Mouse (Mus musculus) heart, embryonic 10.5 days (tissue): ENCODE data around the gene Olfr1371. TPM values are rescaled to one million over a fixed set of nuclear protein-coding genes. Genes with fewer than 3 reads are reported as not detected.
"Not testable (repeated sequence)": the region's sequence is repeated elsewhere in the genome, so short reads cannot be mapped to it uniquely, and the experiment has no call there.

Experiments used
- DNase-seq: peaks from one replicate; pipeline ENCODE4 v3.0.0-alpha.2; 2017; ENCODE audit warnings: low spot score
- H3K27ac ChIP-seq: fragments of 300-500 bp; sonication (generic); 2 replicates; pipeline ENCODE4 v1.5.1; 2016; ENCODE audit warnings: mild to moderate bottlenecking
- H3K27me3 ChIP-seq: fragments of 300-500 bp; sonication (generic); 2 replicates; pipeline ENCODE4 v1.6.1; 2016; ENCODE audit warnings: mild to moderate bottlenecking; ENCODE audit not compliant: poor library complexity, insufficient read depth, severe bottlenecking
- H3K36me3 ChIP-seq: fragments of 300-500 bp; sonication (generic); 2 replicates; pipeline ENCODE4 v1.6.1; 2016; ENCODE audit warnings: mild to moderate bottlenecking, moderate library complexity
- H3K4me1 ChIP-seq: fragments of 300-500 bp; sonication (generic); 2 replicates; pipeline ENCODE4 v1.6.1; 2016; ENCODE audit warnings: mild to moderate bottlenecking
- H3K4me3 ChIP-seq: fragments of 300-500 bp; sonication (generic); 2 replicates; pipeline ENCODE4 v1.5.1; 2016; ENCODE audit warnings: mild to moderate bottlenecking, moderate library complexity
- H3K9me3 ChIP-seq: fragments of 300-500 bp; sonication (generic); 2 replicates; pipeline ENCODE4 v1.6.1; 2016; ENCODE audit warnings: mild to moderate bottlenecking, moderate library complexity
- whole genome bisulfite sequencing: fragments of 180-500 bp; shearing (Covaris S2); methylation state at CpG from one replicate; pipeline ENCODE4 v1.1.7; 2016; 5-methylcytosine and 5-hydroxymethylcytosine counted together
- polyA plus RNA-seq: library from polyadenylated mRNA; unstranded; fragments of >200 nt; fragmentation: Nextera tagmentation; extraction: Ambion mirVana; gene quantifications from 2 replicates; pipeline ENCODE4 v1.2.1, GENCODE M21; 2016

The Olfr1371 gene
- polyA plus RNA-seq, 1 experiment from 2014 or later: not detected

DNA sequence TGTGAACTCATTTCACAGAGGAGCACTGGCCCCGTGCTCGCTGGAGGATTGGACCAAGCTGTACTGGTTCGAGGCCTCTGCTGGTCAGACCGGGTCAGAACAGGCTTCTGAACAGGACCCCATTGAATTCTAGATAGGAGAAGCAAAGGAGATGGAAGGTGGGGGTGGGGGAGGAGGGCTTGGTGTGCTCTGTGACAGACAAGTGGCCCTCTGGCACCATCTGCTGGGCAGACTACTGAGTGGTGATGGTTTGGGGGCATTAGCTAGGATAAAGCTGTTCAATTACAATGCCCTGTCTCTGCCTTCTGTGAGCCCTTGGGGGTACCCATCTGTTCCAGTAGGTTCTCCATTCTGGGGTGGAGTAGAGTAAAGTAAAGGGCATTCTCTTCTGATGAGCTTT, 6.5 kb upstream of the Olfr1371 start:
- WGBS: 5% methylated on average over 4 of the region's 4 CpGs
- peak overlapping the region; percentile 36; the same call in 1 of the 2 replicates for H3K4me3 ChIP-seq
- H3K27ac ChIP-seq: no peak overlapping the region
- H3K4me1 ChIP-seq: peaks cover 13% of the 10 kb centered on the region
- H3K27me3 ChIP-seq: peaks cover 13% of the 10 kb centered on the region
- H3K9me3 ChIP-seq: no peaks in the 10 kb centered on the region
- no peaks in the 10 kb centered on the region for H3K36me3 ChIP-seq
- DNase-seq: peak; percentile 77

DNA sequence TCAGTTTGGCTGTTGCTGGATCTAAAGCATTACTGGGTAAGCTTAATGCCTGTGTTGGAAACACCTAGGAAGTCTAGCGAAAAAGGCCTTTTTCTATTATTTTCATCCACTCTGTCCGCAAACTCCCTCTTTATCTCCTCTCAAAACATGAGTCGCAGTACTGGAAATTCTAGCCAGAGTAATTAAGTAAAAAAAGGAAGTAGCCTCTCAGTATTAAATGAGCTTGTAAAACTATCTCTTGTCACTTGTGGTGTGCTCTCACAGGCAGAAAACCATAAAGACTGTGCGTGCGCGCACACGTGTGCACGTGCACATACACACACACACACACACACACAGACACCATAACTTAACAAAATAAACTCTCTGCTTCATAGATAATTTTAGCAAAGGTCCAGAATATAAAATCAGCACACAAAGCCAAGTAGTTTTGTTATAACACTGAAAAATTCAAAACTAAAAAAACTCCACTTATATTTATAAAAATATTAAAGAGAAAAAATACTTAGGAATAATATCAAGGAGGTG, 17.2 kb downstream of the Olfr1371 start:
- not testable (repeated sequence) for H3K27ac ChIP-seq, DNase-seq, H3K27me3 ChIP-seq, H3K4me3 ChIP-seq, H3K36me3 ChIP-seq, H3K9me3 ChIP-seq, H3K4me1 ChIP-seq
- 90% methylated on average over 8 of the region's 8 CpGs for WGBS

DNA sequence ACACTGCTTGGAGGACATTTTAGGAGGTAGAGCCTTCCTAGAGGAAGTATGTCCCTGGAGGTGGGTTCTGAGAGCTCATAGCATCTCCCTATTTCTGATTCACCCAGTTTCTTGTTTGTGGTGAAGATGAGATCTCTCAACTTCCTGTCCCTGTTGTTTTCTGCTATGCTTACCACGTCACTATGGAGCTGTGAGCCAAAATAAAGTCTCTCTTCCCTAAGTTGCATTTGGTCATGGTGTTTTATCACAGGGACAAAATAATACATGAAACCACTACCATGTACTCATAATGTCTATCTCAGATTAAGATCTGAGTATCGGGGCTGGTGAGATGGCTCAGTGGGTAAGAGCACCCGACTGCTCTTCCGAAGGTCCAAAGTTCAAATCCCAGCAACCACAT, 33.1 kb downstream of the Olfr1371 start:
- not testable (repeated sequence) for H3K4me3 ChIP-seq
- WGBS: 85% methylated on average over 4 of the region's 4 CpGs

GRCm38 (mm10) chr11:52179897-52180296, 33.9 kb downstream of the Olfr1371 start:
- not testable (repeated sequence) for H3K27ac ChIP-seq, H3K4me3 ChIP-seq, H3K9me3 ChIP-seq, DNase-seq, H3K4me1 ChIP-seq, H3K27me3 ChIP-seq, H3K36me3 ChIP-seq
- no CpG with 5 or more reads among the region's 3 CpGs for WGBS

More for the DNA sequence above, 33.1 kb downstream of the Olfr1371 start:
- H3K27ac ChIP-seq, H3K27me3 ChIP-seq, H3K9me3 ChIP-seq, H3K36me3 ChIP-seq, H3K4me1 ChIP-seq, DNase-seq: not testable (repeated sequence)

DNA sequence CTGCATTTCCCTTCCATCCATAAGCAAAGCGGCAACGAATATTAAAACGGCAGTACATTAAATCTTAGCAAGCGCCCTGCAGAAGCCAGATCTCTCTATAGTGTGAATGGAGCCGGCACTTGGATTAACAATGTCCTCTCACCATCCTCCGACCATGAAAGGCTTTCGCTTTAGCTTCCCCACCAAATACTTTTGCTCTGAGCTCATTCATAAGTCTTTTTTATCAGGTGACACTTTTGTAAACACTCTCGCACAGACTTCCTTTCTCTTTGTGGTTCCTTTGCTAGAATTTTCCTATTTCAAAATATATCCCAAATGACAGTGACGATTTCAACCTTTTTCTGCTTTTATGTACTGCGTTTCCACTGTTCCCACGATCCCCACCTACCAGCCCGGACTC, 45.3 kb downstream of the Olfr1371 start:
- peaks cover 60% of the 10 kb centered on the region for H3K27me3 ChIP-seq
- H3K27ac ChIP-seq: no peak overlapping the region
- no peaks in the 10 kb centered on the region for H3K9me3 ChIP-seq
- H3K4me1 ChIP-seq: peaks cover 12% of the 10 kb centered on the region
- H3K36me3 ChIP-seq: no peaks in the 10 kb centered on the region
- no peak for DNase-seq
- H3K4me3 ChIP-seq: peak overlapping the region; percentile 63
- WGBS: 19% methylated on average over 12 of the region's 12 CpGs

DNA sequence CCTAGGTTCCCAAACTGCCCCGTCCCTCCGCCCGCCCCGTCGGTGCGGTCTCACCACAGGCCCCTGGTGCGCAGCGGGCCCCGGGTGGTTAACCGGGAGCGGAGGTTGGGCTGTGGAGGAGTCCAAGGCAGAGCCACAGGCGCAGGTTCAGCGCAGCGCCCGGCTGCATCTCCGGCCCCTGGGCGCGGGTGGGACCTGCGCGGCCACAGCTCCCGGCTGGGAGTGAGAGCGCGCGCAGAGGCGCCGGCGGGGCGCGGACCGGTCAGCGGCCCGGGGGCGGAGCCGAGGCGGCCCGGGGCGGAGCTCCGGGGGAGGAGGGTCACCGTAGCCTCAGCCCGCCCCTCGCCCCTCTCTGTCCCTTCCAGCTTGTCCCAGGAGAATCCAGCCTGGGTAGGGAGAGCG, 45.9 kb downstream of the Olfr1371 start:
- Histone ChIP-seq H3K4me1 (peaks cover 12% of the 10 kb centered on the region), H3K27ac (peak overlapping the region; percentile 52; the same call in 1 of the 2 replicates), H3K27me3 (peaks cover 66% of the 10 kb centered on the region), H3K4me3 (peak overlapping the region; percentile 63)
- under 1% methylated on average over 22 of the region's 42 CpGs for WGBS
- not testable (repeated sequence) for DNase-seq, H3K36me3 ChIP-seq, H3K9me3 ChIP-seq

DNA sequence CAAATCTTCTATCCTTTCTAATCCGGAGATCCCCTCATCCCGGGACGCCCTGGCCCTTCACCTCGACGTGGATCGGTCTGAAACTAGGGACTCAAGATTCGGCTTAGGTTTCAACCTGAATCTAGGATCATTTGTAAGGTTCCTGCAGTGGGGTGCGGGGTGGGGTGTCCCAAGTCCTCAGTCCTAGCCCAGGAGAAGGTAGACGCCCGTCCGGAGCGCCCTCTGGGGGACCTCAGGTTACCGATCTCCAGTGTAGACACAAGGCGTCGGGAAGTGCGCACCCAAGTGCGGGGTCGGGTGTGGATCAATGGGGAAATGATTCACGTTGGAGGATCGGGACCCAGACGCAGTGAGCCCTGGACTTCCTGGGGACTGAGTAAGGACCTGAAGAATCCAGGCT, 46.7 kb downstream of the Olfr1371 start:
- no peak overlapping the region for H3K27ac ChIP-seq
- 2% methylated on average over 21 of the region's 21 CpGs for WGBS
- peaks cover 12% of the 10 kb centered on the region for H3K4me1 ChIP-seq
- peaks cover 67% of the 10 kb centered on the region for H3K27me3 ChIP-seq
- no peak for DNase-seq
- H3K36me3 ChIP-seq: no peaks in the 10 kb centered on the region
- peak overlapping the region; percentile 63 for H3K4me3 ChIP-seq
- no peaks in the 10 kb centered on the region for H3K9me3 ChIP-seq

- H3K36me3 ChIP-seq: no peaks in the 10 kb centered on the region
- DNase-seq: no peak
- WGBS: 24% methylated on average over 10 of the region's 10 CpGs
- H3K4me3 ChIP-seq: no peak overlapping the region
- H3K9me3 ChIP-seq: no peaks in the 10 kb centered on the region
- H3K27me3 ChIP-seq: peaks cover 44% of the 10 kb centered on the region
- H3K4me1 ChIP-seq: peaks cover 12% of the 10 kb centered on the region
- no peak overlapping the region for H3K27ac ChIP-seq
Measured at GRCm38 (mm10) chr11:52163926-52164325, 49.9 kb downstream of the Olfr1371 start.

Other genes starting within 250 kb of the Olfr1371 start
- gene Cdkn2aipnl, start 246.3 kb downstream of the Olfr1371 start, polyA plus RNA-seq: 89.1 and 105 TPM in 2 replicates
- gene Ube2b, start 213.2 kb downstream of the Olfr1371 start, polyA plus RNA-seq: 224 and 227 TPM in 2 replicates
- 8.0 and 10.3 TPM in 2 replicates for gene Cdkl3, start 209.8 kb downstream of the Olfr1371 start, polyA plus RNA-seq
- gene Ppp2ca, start 115.3 kb downstream of the Olfr1371 start, polyA plus RNA-seq: 66.2 and 91.4 TPM in 2 replicates
- not detected in 2 replicates for gene Olfr1373, start 68.5 kb downstream of the Olfr1371 start, polyA plus RNA-seq
- gene Skp1a, start 18.0 kb upstream of the Olfr1371 start, polyA plus RNA-seq: 516 and 546 TPM in 2 replicates
- 7.6 and 11.5 TPM in 2 replicates for gene Tcf7, start 69.0 kb upstream of the Olfr1371 start, polyA plus RNA-seq
- gene Vdac1, start 146.9 kb upstream of the Olfr1371 start, polyA plus RNA-seq: 304 and 442 TPM in 2 replicates
- gene 9530068E07Rik, start 182.4 kb upstream of the Olfr1371 start, polyA plus RNA-seq: 201 and 225 TPM in 2 replicates